Comparison of ENCODE assay signal across 8 mouse cellular contexts in genomic region chr19:32956916-32957558, GRCm38 (mm10).
A peak's percentile ranks its signal among the peaks of the same experiment; 100 is the strongest.
DNase-seq lines count a peak whose midpoint lies in the region; ATAC-seq and TF ChIP-seq lines count a peak whose summit lies in the region.

No protein-coding gene starts in this region.

- no peak for DNase-seq in kidney, adult 9 months
- peak; percentile 48 for DNase-seq in thymus, postnatal 14 days
- no peak for DNase-seq in cerebellum, adult 11-12 months
- no peak for DNase-seq in frontal cortex, postnatal 10 days (ENCODE audit: low spot score in 2 of 2)

- WGBS in kidney, embryonic 14.5 days = 3% methylated on average over 13 of the region's 13 CpGs
- 4% methylated on average over 13 of the region's 13 CpGs for WGBS in embryonic facial prominence, embryonic 12.5 days
- WGBS in intestine, postnatal 0 days = 11% methylated on average over 13 of the region's 13 CpGs

- H3K4me2 ChIP-seq in kidney, embryonic 14.5 days (replicated peaks; ENCODE audit: low read depth, low read length) = peak overlapping the region; percentile 51
- peak overlapping the region; percentile 51 for H3K4me2 ChIP-seq in embryonic facial prominence, embryonic 12.5 days (replicated peaks)
- H3K4me2 ChIP-seq in intestine, postnatal 0 days (replicated peaks; ENCODE audit: low read depth) = peak overlapping the region; percentile 64

- peak overlapping the region; percentile 19; the same call in 1 of the 2 replicates for H3K4me3 ChIP-seq in kidney, embryonic 14.5 days (ENCODE audit: low read length)
- H3K4me3 ChIP-seq in embryonic facial prominence, embryonic 12.5 days = 0 out of 2 replicates have a peak overlapping the region, but pooled peaks have one; percentile 10
- peak overlapping the region; percentile 28 for H3K4me3 ChIP-seq in intestine, postnatal 0 days (ENCODE audit: low read depth, low read length)

- ATAC-seq in kidney, embryonic 14.5 days (ENCODE audit: low FRiP score, low TSS enrichment) = peak; percentile 53; the same call in 1 of the 2 replicates
- no peak for ATAC-seq in embryonic facial prominence, embryonic 12.5 days (ENCODE audit: insufficient number of reproducible peaks, insufficient read depth, low FRiP score, low TSS enrichment)
- no peak for ATAC-seq in intestine, postnatal 0 days
- peak; percentile 37 for ATAC-seq in megakaryocyte progenitor cell, adult 5-6 weeks (replicated peaks; ENCODE audit: poor library complexity)

- peak overlapping the region; percentile 18; the same call in 1 of the 2 replicates for H3K9ac ChIP-seq in kidney, embryonic 14.5 days (ENCODE audit: low read depth, low read length)
- no peak overlapping the region for H3K9ac ChIP-seq in embryonic facial prominence, embryonic 12.5 days
- H3K9ac ChIP-seq in intestine, postnatal 0 days (ENCODE audit: low read depth, low read length) = no peak overlapping the region; the same call in 1 of the 2 replicates

- peaks cover 12% of the 10 kb centered on the region for H3K4me1 ChIP-seq in kidney, embryonic 14.5 days (ENCODE audit: control insufficient read depth, insufficient read depth, low read length)
- H3K4me1 ChIP-seq in embryonic facial prominence, embryonic 12.5 days = 0 out of 2 replicates have a peak, but pooled peaks cover 11% of the 10 kb centered on the region
- H3K4me1 ChIP-seq in intestine, postnatal 0 days (replicated peaks; ENCODE audit: control insufficient read depth, insufficient read depth, low read length) = peaks cover 20% of the 10 kb centered on the region

- no peak overlapping the region for H3K27ac ChIP-seq in kidney, embryonic 14.5 days (ENCODE audit: low read depth, low read length)
- H3K27ac ChIP-seq in embryonic facial prominence, embryonic 12.5 days = no peak overlapping the region
- no peak overlapping the region for H3K27ac ChIP-seq in intestine, postnatal 0 days (ENCODE audit: low read depth, low read length)

- H3K9me3 ChIP-seq in kidney, embryonic 14.5 days (ENCODE audit: control insufficient read depth, low read length) = no peaks in the 10 kb centered on the region
- H3K9me3 ChIP-seq in embryonic facial prominence, embryonic 12.5 days = no peaks in the 10 kb centered on the region
- H3K9me3 ChIP-seq in intestine, postnatal 0 days (ENCODE audit: control insufficient read depth) = no peaks in the 10 kb centered on the region

- H3K36me3 ChIP-seq in kidney, embryonic 14.5 days (ENCODE audit: control insufficient read depth, insufficient read depth, low read length) = no peaks in the 10 kb centered on the region
- H3K36me3 ChIP-seq in embryonic facial prominence, embryonic 12.5 days = no peaks in the 10 kb centered on the region
- no peaks in the 10 kb centered on the region for H3K36me3 ChIP-seq in intestine, postnatal 0 days (ENCODE audit: control insufficient read depth, insufficient read depth)

- no peak for TF ChIP-seq CTCF in intestine, postnatal 0 days (IDR thresholded peaks at IDR 0.05; ENCODE audit: low read depth)

- H3K27me3 ChIP-seq in kidney, embryonic 14.5 days (ENCODE audit: control insufficient read depth, insufficient read depth, low read length) = no peaks in the 10 kb centered on the region
- H3K27me3 ChIP-seq in embryonic facial prominence, embryonic 12.5 days = peaks cover 7% of the 10 kb centered on the region; the same call in 1 of the 2 replicates
- H3K27me3 ChIP-seq in intestine, postnatal 0 days (replicated peaks; ENCODE audit: control insufficient read depth, insufficient read depth, low read length) = no peaks in the 10 kb centered on the region

Comparison
In these comparisons a context has a peak if more than half of its experiments do, and no peak if none do; other contexts are left out.
1. ATAC-seq: peak in kidney, embryonic 14.5 days (single experiment) and megakaryocyte progenitor cell, adult 5-6 weeks (single experiment); none in embryonic facial prominence, embryonic 12.5 days (single experiment) and intestine, postnatal 0 days (single experiment).
2. Peak in every context shown above with its lines, with median percentiles within 50 percentile points of each other: H3K4me2 ChIP-seq and H3K4me3 ChIP-seq.